Mouse (Mus musculus) lung, adult 18-20 months (tissue): Measurements from ENCODE around the gene Phactr4.
"Not testable (repeated sequence)": the region's sequence is repeated elsewhere in the genome, so short reads cannot be mapped to it uniquely, and the experiment has no call there.

Experiments used
- DNase-seq, 2 experiments: peaks; one replicate each; pipeline ENCODE4 v3.0.0; 2022; ENCODE audit warnings: mixed read lengths in 2 of 2

Gene Phactr4

GRCm38 (mm10) chr4:132421923-132422782, at the start of gene Phactr4:
TSS of gene Phactr4 (minus strand) at chr4:132422489.
- peak; percentile 98 to 99 for DNase-seq

- no peak for DNase-seq
These were observed 47.6 kb upstream of the Phactr4 start for GRCm38 (mm10) chr4:132469873-132470272.

- DNase-seq: no peak
These were observed 41.9 kb upstream of the Phactr4 start for GRCm38 (mm10) chr4:132464255-132464613.

GRCm38 (mm10) chr4:132463430-132464254, 41.4 kb upstream of the Phactr4 start, which contains the start of gene Med18:
TSS of gene Med18 (minus strand) at chr4:132463921.
- peak; percentile 94 for DNase-seq

DNA sequence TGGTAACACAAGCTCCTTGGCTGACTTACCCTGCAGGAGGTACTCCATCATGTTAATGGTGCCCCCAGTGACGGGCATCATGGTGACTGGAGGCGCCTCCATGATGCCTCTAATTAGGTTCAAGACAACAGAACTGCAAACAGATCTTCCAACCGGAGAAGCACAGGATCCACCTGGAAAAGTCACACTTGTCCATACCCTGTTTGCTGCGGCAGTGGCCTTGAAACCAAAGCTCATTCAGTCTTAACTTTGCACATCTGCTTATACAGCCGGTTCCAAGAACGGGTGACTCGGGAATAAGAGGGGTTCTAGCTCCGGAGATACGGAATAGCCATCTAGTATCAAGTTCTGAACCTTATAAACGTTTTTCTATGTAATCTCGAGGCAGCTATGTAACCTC, 40.5 kb upstream of the Phactr4 start:
- no peak for DNase-seq

DNA sequence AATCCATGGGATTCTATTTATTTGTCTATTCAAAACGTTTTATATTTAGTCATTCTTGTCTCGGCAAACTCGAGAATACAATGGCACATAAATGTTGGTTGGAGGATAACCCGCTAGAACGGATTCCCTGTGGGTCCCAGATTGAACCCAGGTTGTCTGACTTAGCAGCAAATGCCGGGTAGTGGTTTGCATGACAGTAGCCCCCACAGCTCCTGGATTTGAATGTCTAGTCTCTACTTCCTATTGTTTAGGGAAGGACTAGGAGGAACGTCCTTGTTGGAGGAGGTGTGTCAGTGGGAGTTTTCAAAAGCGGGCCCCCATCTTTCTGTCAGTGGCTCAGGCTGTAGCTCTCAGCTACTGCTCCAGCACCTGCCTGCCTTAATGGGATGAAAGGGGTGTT, 37.9 kb upstream of the Phactr4 start:
- DNase-seq: no peak

GRCm38 (mm10) chr4:132455561-132455960, 33.3 kb upstream of the Phactr4 start:
- DNase-seq: no peak

- DNase-seq: peak; percentile 23 to 51
These were observed 32.9 kb upstream of the Phactr4 start for GRCm38 (mm10) chr4:132455146-132455545.

- DNase-seq: no peak
These were observed 31.9 kb upstream of the Phactr4 start for GRCm38 (mm10) chr4:132454216-132454615.

- DNase-seq: peak in 1 of 2 experiments; percentile 12
These were observed 27.5 kb upstream of the Phactr4 start for GRCm38 (mm10) chr4:132449778-132450177.

DNA sequence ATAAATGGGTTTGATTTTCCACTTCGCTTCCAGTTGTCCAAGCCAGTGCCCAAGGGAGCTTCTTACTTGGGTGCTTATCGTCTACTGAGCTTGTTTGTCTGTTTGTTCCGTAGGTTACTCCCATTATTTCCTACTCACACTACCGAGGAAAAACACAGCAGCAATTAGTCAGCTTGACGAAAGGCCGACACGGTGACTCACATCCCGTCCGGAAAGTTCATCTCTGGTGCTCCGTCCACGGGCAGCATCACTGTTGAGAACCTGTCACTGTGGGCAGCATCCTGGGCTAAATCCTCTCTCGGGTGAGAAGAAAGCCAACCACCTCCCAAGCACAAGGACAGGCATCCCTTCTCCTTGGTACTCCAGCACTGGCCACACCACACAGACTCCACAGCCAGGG, 23.8 kb upstream of the Phactr4 start:
- DNase-seq: no peak

DNA sequence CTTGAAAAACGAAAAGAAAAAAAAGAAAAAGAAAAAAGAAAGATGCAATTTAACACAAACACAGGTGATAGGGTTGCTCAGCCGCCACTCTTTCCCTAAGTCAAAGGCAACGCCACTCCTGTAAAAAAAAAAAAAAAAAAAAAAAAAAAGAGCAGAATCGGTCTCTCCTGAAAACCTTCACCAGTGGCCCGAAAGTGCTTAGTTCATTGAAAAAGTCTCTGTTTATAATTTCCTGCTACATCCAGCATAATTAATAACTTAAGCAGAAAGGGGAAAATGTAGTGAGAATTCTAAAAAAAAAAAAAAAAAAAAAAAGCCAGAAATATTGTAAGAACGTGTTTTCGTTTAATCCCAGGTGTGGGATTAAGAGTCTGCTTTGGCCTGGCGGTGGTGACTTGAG, 22.2 kb upstream of the Phactr4 start:
- no peak for DNase-seq

DNA sequence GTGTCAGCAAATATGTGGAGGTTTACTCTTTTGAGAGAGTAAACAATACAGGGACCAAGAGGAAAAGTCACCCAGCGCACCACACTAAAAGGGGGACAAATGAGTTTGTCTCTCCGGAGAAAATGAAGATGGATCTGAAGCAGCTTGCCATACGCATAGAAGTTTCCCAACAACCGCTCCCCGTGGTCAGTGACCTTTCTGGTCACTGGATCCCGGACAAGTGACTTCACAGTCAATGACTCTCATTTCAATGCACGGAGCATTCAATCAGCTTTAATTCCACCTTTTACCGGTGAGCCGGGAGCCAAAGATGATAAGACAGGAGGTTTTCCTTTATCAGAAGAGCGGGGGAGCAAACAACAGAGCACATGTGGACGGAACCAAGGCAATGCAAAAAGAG, 15.6 kb upstream of the Phactr4 start:
- DNase-seq: no peak

- DNase-seq: no peak
These were observed 10.6 kb upstream of the Phactr4 start for GRCm38 (mm10) chr4:132432717-132433372.

DNA sequence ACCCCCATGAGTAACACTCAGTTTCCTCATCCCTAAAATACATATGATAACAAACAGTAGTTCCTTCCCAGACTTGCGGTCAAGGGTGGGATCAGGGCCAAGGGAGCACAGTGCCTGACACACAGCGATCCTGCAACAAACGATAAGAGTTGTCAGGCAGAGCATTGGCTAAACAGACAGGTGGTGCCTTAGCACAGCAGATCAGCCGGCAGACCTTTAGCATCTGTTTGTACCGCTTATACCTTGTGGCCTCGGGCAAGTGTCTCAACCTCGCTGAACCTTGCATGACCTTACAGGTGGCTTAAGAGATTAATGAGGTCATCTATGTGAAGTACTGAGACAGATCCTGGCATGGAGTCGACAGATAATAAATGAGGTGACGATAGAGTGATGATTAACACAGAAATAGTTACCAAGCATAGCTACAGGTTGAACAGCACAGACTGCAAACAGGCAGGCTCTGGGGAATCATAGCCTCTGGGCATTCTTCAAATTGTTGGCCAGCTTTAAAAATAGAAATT, 5.8 kb upstream of the Phactr4 start:
- no peak for DNase-seq

DNA sequence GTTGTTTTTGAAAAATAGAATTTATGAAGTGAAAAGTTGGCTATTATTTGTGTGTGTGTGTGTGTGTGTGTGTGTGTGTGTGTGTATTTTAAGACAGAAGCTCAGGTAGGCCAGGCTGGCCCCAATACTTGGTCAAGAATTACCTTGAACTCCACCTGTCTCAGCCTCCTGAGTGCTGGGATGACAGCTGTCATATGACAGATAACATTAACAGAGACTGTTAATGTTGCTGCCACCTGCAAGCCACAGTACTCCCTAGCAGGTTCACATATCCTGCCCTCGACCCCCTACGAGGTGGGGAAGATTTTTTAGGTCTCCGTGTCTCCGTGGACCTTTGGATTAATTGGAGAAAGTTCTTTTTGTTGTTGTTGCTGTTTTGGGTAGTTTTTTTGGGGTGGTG, 5.2 kb upstream of the Phactr4 start:
- DNase-seq: no peak

DNA sequence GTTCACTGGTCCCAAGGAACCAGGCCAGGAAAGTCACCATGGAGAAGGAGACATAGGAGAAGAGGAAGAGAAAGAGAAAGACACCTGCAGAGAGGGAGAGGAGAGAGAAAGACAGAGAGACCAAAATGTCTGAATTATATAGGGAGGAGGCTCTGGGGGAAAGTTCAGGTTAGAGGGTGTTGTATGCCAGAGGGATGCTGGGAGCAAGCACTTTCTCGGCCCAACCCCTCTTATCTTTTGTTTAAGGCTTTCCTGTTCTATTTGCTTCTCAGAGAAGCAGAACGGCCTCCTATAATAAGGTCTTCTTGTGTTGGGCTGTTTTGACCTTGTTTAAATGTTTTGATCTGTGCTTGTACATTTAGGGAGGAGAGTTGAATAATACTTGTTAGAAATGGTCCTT, 3.7 kb upstream of the Phactr4 start:
- no peak for DNase-seq

GRCm38 (mm10) chr4:132424765-132425164, 2.5 kb upstream of the Phactr4 start:
- no peak for DNase-seq

DNA sequence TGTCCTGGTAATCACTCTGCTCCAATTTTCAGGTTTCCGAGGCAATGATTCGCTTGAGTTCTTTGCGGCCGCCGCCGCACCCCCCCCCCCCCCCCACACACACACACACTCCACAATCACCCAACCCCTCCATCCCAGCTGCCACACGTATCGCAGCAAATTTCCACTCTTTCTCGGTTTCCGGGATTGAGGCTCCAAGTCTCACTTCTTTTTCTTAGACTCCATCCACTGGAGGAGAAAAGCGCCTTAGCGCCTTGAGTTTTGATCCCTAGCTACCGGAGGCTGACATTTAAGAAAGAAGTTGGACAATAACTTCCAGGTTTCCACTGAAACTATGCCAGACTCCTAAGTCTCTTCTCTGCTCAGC, 750 bp downstream of the Phactr4 start:
- no peak for DNase-seq

DNA sequence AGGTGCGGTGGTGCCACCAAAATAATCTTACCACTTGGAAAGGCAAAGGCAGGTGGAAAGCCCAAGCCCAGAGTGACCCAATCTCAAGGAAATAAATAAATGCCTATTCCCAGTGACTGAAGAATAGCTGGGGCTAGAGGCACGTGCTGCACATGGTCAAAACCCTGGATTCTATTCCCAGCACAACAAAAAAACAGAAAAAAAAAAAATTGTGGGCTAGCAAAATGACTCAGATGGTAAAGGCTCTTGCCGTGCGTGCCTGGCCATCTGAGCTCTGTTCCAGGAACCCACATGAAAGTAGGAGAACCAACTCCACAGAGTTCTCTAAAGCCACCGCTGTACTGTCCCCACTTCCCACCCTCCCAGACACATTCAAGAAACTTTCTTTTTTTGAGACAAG, 1.8 kb downstream of the Phactr4 start:
- DNase-seq: no peak

DNA sequence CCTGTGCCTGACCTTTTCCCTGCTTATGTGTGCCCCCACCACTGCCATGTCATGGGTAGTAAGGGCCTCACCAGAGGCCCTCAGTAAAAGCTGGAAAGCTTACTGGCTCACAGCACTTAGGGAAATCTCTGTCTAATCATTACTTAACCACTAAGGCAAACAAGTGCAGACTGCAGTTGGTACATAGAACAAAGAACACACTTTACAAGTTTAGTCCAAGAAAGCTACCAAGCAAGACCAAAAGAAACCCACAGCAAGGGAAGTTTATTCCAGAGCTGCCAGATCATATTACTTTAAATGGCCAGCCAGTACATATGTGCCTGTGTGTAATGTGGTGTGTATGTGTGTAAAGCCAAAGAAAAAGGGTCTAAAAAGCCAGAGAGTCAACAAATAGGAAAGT, 6.3 kb downstream of the Phactr4 start:
- peak in 1 of 2 experiments; percentile 44 for DNase-seq

DNA sequence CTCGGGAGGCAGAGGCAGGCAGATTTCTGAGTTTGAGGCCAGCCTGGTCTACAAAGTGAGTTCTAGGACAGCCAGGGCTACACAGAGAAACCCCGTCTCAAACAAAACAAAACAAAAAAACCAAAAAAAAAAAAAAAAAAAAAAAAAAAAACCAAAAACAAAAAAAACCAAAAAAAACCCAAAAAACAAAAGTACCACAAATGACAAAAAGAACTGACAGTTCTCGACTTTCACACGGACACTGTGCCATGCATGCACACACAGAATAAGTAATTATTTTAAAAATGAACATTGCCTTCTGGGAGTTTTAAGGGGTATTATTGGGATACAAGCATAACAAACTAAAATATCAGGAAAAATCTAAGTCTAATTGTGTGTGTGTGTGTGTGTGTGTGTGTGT, 9.0 kb downstream of the Phactr4 start:
- DNase-seq: not testable (repeated sequence)
